Mouse (Mus musculus): ENCODE data around the gene Stim1.

DNA sequence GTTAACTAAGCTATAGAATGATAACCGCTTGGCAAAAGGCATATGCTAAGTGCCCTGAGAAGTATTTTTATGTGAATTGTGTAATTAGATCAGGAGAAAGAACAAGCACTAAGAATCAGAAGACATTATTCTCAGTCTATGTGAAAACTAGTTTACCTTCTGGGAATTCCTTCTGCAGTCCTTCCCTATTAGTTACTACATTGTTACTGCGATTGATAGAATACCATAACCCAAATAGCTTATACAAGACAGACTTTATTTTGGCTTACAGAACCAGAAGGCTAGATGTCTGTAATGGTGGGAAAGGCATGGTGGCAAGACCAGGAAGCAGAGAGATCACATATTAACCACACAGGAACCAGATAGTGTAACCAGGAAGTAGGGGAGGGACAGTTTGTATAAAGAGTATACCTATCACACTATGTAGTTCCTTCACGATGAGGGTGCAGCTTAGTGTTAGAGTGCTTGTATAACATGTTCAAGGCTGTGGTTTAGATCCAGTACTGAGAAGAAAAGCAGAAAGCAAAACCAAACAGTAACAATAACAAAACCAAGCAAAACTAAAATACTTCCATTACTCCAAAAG, 50.1 kb downstream of the Stim1 start:
- TF ChIP-seq CTCF (IDR thresholded peaks at IDR 0.05; ENCODE audit: low read depth) (no peak), EP300 (IDR thresholded peaks at IDR 0.05; ENCODE audit: low read depth) (no peak)

All from liver, postnatal 0 days (tissue).